Mouse (Mus musculus) neural tube, embryonic 15.5 days (tissue): ENCODE results near the gene Ptprk. TPM values are rescaled to one million over a fixed set of nuclear protein-coding genes. Genes with fewer than 3 reads are reported as not detected.

Experiments
- ATAC-seq: fragments of 200-750 bp; cut with Nextera tagmentation; 2 replicates; pipeline ENCODE4 v1.8.0; 2017; ENCODE audit warnings: mild to moderate bottlenecking, moderate TSS enrichment, moderate library complexity; ENCODE audit not compliant: low FRiP score
- H3K27ac ChIP-seq: fragments of 300-500 bp; sonication (generic); replicated peaks from 2 replicates; pipeline ENCODE4 v1.5.1; 2015; ENCODE audit warnings: mild to moderate bottlenecking, inconsistent platforms
- H3K27me3 ChIP-seq: fragments of 300-500 bp; sonication (generic); replicated peaks from 2 replicates; pipeline ENCODE4 v1.6.1; 2015; ENCODE audit warnings: inconsistent platforms
- H3K36me3 ChIP-seq: fragments of 300-500 bp; sonication (generic); 2 replicates; pipeline ENCODE4 v1.6.1; 2015; ENCODE audit warnings: inconsistent platforms
- H3K4me1 ChIP-seq: fragments of 300-500 bp; sonication (generic); 2 replicates; pipeline ENCODE4 v1.6.1; 2015; ENCODE audit warnings: inconsistent platforms
- H3K4me2 ChIP-seq: fragments of 300-500 bp; sonication (generic); 2 replicates; pipeline ENCODE4 v1.6.1; 2015; ENCODE audit warnings: inconsistent platforms, mild to moderate bottlenecking, moderate library complexity
- H3K4me3 ChIP-seq: fragments of 300-500 bp; sonication (generic); replicated peaks from 2 replicates; pipeline ENCODE4 v1.5.1; 2015; ENCODE audit warnings: mild to moderate bottlenecking, inconsistent platforms
- H3K9ac ChIP-seq: fragments of 300-500 bp; sonication (generic); replicated peaks from 2 replicates; pipeline ENCODE4 v1.6.1; 2015; ENCODE audit warnings: mild to moderate bottlenecking, inconsistent platforms
- H3K9me3 ChIP-seq: fragments of 300-500 bp; sonication (generic); replicated peaks from 2 replicates; pipeline ENCODE4 v1.6.1; 2016; ENCODE audit warnings: inconsistent platforms
- WGBS: fragments of 180-500 bp; shearing (Covaris S2); methylation state at CpG from one replicate; pipeline ENCODE4 v1.1.7; 2015; ENCODE audit warnings: mixed read lengths; 5-methylcytosine and 5-hydroxymethylcytosine counted together
- polyA plus RNA-seq: library from polyadenylated mRNA; unstranded; fragments of >200 nt; fragmentation: Nextera tagmentation; extraction: Ambion mirVana; gene quantifications from 2 replicates; pipeline ENCODE4 v1.2.1, GENCODE M21; 2015

Gene Ptprk
- polyA plus RNA-seq, 1 experiment from 2014 or later = 32.7 TPM

GRCm38 (mm10) chr10:28161306-28161705 lies 86.7 kb downstream of the Ptprk start:
- no peak for ATAC-seq

GRCm38 (mm10) chr10:28164250-28164649 lies 89.6 kb downstream of the Ptprk start:
- no peak overlapping the region for H3K4me2 ChIP-seq
- peak; percentile 53; the same call in 1 of the 2 replicates for ATAC-seq
- H3K9me3 ChIP-seq = no peaks in the 10 kb centered on the region
- H3K4me3 ChIP-seq = no peak overlapping the region
- no peaks in the 10 kb centered on the region for H3K36me3 ChIP-seq
- no peak overlapping the region for H3K9ac ChIP-seq
- H3K27me3 ChIP-seq = no peaks in the 10 kb centered on the region
- no peak overlapping the region for H3K27ac ChIP-seq
- H3K4me1 ChIP-seq = peaks cover 10% of the 10 kb centered on the region

More at GRCm38 (mm10) chr10:28161306-28161705, 86.7 kb downstream of the Ptprk start:
- H3K4me1 ChIP-seq = peaks cover 11% of the 10 kb centered on the region
- no peak overlapping the region for H3K27ac ChIP-seq
- no peaks in the 10 kb centered on the region for H3K27me3 ChIP-seq
- H3K9me3 ChIP-seq = no peaks in the 10 kb centered on the region
- no peak overlapping the region for H3K4me3 ChIP-seq
- no peak overlapping the region for H3K4me2 ChIP-seq
- H3K9ac ChIP-seq = no peak overlapping the region
- no peaks in the 10 kb centered on the region for H3K36me3 ChIP-seq

DNA sequence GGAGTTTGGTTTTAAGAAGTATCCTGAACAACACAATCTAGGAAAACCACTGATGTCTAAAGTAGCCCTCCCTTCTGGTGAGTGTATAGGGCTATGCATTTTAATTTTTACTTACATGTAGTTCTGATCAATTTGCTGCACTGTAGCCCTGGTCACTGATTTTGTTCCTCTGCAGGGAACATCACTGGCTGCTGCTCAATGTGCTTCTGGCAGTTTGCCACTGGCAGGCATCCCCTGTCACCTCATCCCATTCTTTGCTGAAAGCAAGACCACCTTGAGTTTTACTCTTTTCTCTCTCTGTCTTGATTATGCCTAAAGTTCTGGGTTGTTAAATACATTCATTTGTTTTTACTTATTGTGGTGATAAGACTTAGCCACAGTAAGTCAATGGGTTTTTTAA lies 90.1 kb downstream of the Ptprk start:
- H3K4me1 ChIP-seq = peaks cover 10% of the 10 kb centered on the region
- no peak; the same call in 1 of the 2 replicates for ATAC-seq
- H3K4me3 ChIP-seq = no peak overlapping the region
- no peaks in the 10 kb centered on the region for H3K36me3 ChIP-seq
- no peaks in the 10 kb centered on the region for H3K27me3 ChIP-seq
- H3K4me2 ChIP-seq = no peak overlapping the region
- no peak overlapping the region for H3K27ac ChIP-seq
- no peaks in the 10 kb centered on the region for H3K9me3 ChIP-seq
- no peak overlapping the region for H3K9ac ChIP-seq

DNA sequence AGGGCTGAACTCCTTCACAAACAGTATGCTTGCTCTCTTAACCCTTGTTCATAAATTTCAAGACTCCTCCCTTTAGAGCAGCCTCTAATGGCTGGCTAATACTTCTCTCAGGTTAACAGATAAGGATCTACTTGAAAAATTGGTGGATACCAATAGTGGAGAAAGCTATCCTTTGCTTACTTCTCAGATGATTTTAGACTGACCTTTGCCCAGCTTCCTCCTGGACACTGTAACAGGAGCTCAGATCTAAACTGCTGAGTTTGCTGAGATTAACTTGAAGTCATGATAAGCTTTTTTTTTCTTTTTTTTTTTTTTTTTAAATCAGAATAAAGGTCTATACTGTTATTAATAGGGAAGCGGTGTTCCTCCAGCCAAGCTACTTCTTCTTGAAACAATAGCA lies 92.0 kb downstream of the Ptprk start:
- Histone ChIP-seq H3K36me3 (no peaks in the 10 kb centered on the region), H3K9ac (no peak overlapping the region), H3K4me1 (peaks cover 10% of the 10 kb centered on the region), H3K27me3 (no peaks in the 10 kb centered on the region), H3K4me3 (no peak overlapping the region), H3K9me3 (no peaks in the 10 kb centered on the region), H3K27ac (no peak overlapping the region), H3K4me2 (no peak overlapping the region)
- WGBS = 83% methylated on average over 1 of the region's 1 CpGs
- no peak for ATAC-seq

- H3K4me3 ChIP-seq = no peak overlapping the region
- peaks cover 10% of the 10 kb centered on the region for H3K4me1 ChIP-seq
- no peak overlapping the region for H3K27ac ChIP-seq
- 63% methylated on average over 2 of the region's 2 CpGs for WGBS
- no peaks in the 10 kb centered on the region for H3K36me3 ChIP-seq
- H3K9ac ChIP-seq = no peak overlapping the region
- no peaks in the 10 kb centered on the region for H3K27me3 ChIP-seq
- no peak overlapping the region for H3K4me2 ChIP-seq
- no peak for ATAC-seq
- H3K9me3 ChIP-seq = no peaks in the 10 kb centered on the region
Observed at GRCm38 (mm10) chr10:28167097-28167496, 92.5 kb downstream of the Ptprk start.

- no peak overlapping the region for H3K4me3 ChIP-seq
- no peaks in the 10 kb centered on the region for H3K4me1 ChIP-seq
- 95% methylated on average over 1 of the region's 1 CpGs for WGBS
- no peaks in the 10 kb centered on the region for H3K9me3 ChIP-seq
- no peak overlapping the region for H3K9ac ChIP-seq
- H3K4me2 ChIP-seq = no peak overlapping the region
- H3K36me3 ChIP-seq = no peaks in the 10 kb centered on the region
- no peak for ATAC-seq
- H3K27ac ChIP-seq = no peak overlapping the region
- no peaks in the 10 kb centered on the region for H3K27me3 ChIP-seq
Observed at GRCm38 (mm10) chr10:28171196-28171595, 96.6 kb downstream of the Ptprk start.

DNA sequence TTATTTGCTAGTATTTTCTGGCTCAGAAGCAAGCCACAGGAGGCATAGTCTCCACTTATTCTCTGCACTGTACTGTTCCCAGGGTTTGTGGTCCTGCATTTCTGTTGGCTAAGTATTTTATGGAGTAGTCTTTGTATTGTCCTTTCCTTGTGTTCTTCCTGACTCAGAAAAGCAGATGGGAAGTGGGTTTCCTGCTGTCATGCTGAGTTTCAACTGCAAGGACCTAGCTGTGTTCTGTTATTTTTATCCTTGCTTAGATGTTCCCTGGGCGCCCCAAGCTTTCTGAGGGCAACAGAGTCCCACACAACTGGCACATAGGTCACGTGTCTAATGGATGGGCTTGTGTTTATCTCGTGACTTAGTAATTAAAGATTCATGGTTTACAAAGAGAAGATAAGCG lies 104.3 kb downstream of the Ptprk start:
- H3K4me3 ChIP-seq = no peak overlapping the region
- no peaks in the 10 kb centered on the region for H3K36me3 ChIP-seq
- 68% methylated on average over 4 of the region's 4 CpGs for WGBS
- H3K9me3 ChIP-seq = no peaks in the 10 kb centered on the region
- H3K9ac ChIP-seq = no peak overlapping the region
- no peak overlapping the region for H3K4me2 ChIP-seq
- no peaks in the 10 kb centered on the region for H3K27me3 ChIP-seq
- no peaks in the 10 kb centered on the region for H3K4me1 ChIP-seq
- ATAC-seq = no peak
- no peak overlapping the region for H3K27ac ChIP-seq

DNA sequence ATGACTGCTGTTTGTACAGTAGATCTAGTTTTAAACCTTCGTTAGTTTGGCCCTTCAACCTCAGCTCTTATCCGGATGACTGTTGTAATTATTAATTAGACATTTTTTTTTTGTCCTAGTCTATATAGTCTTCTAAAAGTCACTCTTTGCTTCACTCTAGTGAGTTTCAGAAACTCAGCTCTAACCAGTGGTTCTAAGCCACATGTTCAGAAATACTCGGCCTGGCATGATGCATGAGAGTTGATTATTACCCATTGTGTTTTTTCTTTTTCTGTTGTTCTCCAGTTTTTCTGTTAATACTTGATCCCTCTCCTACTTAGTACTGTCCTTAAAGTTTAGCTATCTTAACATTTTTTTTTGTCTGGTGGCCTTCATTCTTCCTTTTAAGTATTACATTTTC lies 107.5 kb downstream of the Ptprk start:
- Histone ChIP-seq H3K4me2 (no peak overlapping the region), H3K27ac (no peak overlapping the region), H3K9ac (no peak overlapping the region), H3K4me1 (0 out of 2 replicates have a peak, but pooled peaks cover 3% of the 10 kb centered on the region), H3K4me3 (no peak overlapping the region), H3K36me3 (no peaks in the 10 kb centered on the region), H3K27me3 (no peaks in the 10 kb centered on the region), H3K9me3 (no peaks in the 10 kb centered on the region)
- WGBS = 96% methylated on average over 3 of the region's 3 CpGs
- no peak for ATAC-seq

GRCm38 (mm10) chr10:28184675-28185074 lies 110.1 kb downstream of the Ptprk start:
- no peak overlapping the region for H3K9ac ChIP-seq
- 79% methylated on average over 6 of the region's 6 CpGs for WGBS
- no peaks in the 10 kb centered on the region for H3K27me3 ChIP-seq
- no peak overlapping the region for H3K4me2 ChIP-seq
- ATAC-seq = no peak
- H3K4me1 ChIP-seq = 0 out of 2 replicates have a peak, but pooled peaks cover 3% of the 10 kb centered on the region
- no peak overlapping the region for H3K27ac ChIP-seq
- H3K36me3 ChIP-seq = no peaks in the 10 kb centered on the region
- H3K9me3 ChIP-seq = no peaks in the 10 kb centered on the region
- no peak overlapping the region for H3K4me3 ChIP-seq

GRCm38 (mm10) chr10:28185326-28185725 lies 110.7 kb downstream of the Ptprk start:
- H3K27me3 ChIP-seq = no peaks in the 10 kb centered on the region
- WGBS = 77% methylated on average over 4 of the region's 4 CpGs
- H3K4me3 ChIP-seq = no peak overlapping the region
- no peak overlapping the region for H3K4me2 ChIP-seq
- no peak for ATAC-seq
- H3K4me1 ChIP-seq = 0 out of 2 replicates have a peak, but pooled peaks cover 3% of the 10 kb centered on the region
- no peak overlapping the region for H3K9ac ChIP-seq
- no peaks in the 10 kb centered on the region for H3K36me3 ChIP-seq
- no peak overlapping the region for H3K27ac ChIP-seq
- no peaks in the 10 kb centered on the region for H3K9me3 ChIP-seq

DNA sequence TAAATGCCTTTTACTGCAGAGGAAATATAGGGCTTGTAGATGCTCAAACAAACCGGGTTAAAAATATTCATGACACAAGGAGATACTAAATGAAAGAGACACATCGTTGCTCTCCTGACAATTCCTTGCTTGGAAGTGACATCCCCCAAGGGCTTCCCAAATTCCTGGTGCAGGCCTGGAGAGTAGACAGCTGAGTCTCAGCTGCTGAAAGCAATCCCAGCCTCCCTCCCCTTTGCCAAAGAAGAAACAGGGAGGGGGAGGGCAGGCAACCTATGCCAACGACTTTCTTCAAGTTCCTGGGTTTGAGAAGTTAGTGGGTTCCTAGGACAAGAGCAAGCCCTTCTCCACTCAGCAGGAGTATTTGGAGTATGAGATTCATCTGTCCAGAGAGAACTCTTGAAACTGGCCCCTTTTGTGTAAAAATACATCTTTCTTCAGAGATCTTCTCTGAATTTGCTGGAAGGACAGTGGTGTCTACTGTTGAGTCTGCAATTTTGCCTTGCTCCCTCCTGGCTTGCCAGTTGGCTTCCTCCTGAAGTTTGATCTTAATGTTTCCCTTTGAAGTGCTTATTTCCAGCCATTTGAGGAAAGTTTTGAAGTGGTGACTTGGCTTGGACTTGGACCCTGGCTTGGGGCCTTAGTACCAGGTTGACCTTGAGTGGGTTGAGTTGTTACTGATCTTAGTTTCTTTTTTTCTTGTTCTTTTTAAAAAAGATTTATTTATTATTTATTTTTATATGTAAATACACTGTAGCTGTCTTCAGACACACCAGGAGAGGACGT lies 111.6 kb downstream of the Ptprk start:
- no peaks in the 10 kb centered on the region for H3K9me3 ChIP-seq
- no peak overlapping the region for H3K27ac ChIP-seq
- H3K4me1 ChIP-seq = 0 out of 2 replicates have a peak, but pooled peaks cover 3% of the 10 kb centered on the region
- no peak overlapping the region for H3K4me3 ChIP-seq
- no peak overlapping the region for H3K9ac ChIP-seq
- H3K4me2 ChIP-seq = no peak overlapping the region
- H3K27me3 ChIP-seq = no peaks in the 10 kb centered on the region
- H3K36me3 ChIP-seq = no peaks in the 10 kb centered on the region
- 57% methylated on average over 4 of the region's 4 CpGs for WGBS
- no peak for ATAC-seq

DNA sequence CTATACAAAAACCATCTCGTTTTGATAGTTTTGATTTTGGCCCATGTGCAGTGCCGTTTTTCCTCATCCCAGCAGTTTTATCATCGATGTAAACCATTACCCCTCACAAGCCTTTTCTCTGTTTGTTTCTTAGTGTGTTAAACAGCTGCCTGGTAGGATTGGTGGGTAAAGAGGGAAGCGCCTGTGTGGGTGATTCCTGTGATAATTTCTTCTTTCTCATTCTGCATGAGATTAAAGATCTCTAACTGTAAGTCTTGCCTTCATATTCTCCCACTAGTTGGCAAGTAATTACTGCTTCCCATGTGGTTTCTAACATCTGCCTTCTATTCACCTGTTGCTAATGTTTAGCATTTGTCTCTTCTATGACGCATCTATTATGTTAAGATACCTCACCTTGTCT lies 116.8 kb downstream of the Ptprk start:
- H3K4me1 ChIP-seq = no peaks in the 10 kb centered on the region
- no peak for ATAC-seq
- no peak overlapping the region for H3K9ac ChIP-seq
- H3K9me3 ChIP-seq = no peaks in the 10 kb centered on the region
- H3K36me3 ChIP-seq = no peaks in the 10 kb centered on the region
- no peak overlapping the region for H3K4me3 ChIP-seq
- no peak overlapping the region for H3K4me2 ChIP-seq
- 91% methylated on average over 5 of the region's 5 CpGs for WGBS
- no peaks in the 10 kb centered on the region for H3K27me3 ChIP-seq
- no peak overlapping the region for H3K27ac ChIP-seq
